Mouse (Mus musculus) liver, embryonic 13.5 days (tissue): ENCODE results near the gene Mrps12. TPM values are rescaled to one million over a fixed set of nuclear protein-coding genes. Genes with fewer than 3 reads are reported as not detected.

Experiments
- ATAC-seq: fragments of 200-750 bp; cut with Nextera tagmentation; 2 replicates; pipeline ENCODE4 v1.8.0; 2017; ENCODE audit warnings: low read depth, mild to moderate bottlenecking, moderate number of reproducible peaks, moderate library complexity
- DNase-seq: peaks from one replicate; pipeline ENCODE4 v3.0.0; 2022
- H3K27ac ChIP-seq: fragments of 300-500 bp; sonication (generic); 2 replicates; pipeline ENCODE4 v1.5.1; 2015; ENCODE audit warnings: moderate library complexity, mild to moderate bottlenecking, inconsistent platforms
- H3K27me3 ChIP-seq: fragments of 300-500 bp; sonication (generic); 2 replicates; pipeline ENCODE4 v1.6.1; 2015; ENCODE audit warnings: mild to moderate bottlenecking, inconsistent platforms
- H3K36me3 ChIP-seq: fragments of 300-500 bp; sonication (generic); 2 replicates; pipeline ENCODE4 v1.6.1; 2015; ENCODE audit warnings: mild to moderate bottlenecking, inconsistent platforms
- H3K4me1 ChIP-seq: fragments of 300-500 bp; sonication (generic); replicated peaks from 2 replicates; pipeline ENCODE4 v1.6.1; 2015; ENCODE audit warnings: inconsistent platforms
- H3K4me2 ChIP-seq: fragments of 300-500 bp; sonication (generic); 2 replicates; pipeline ENCODE4 v1.6.1; 2015; ENCODE audit warnings: inconsistent platforms, mild to moderate bottlenecking, moderate library complexity
- H3K4me3 ChIP-seq: fragments of 300-500 bp; sonication (generic); replicated peaks from 2 replicates; pipeline ENCODE4 v1.5.1; 2015; ENCODE audit warnings: mild to moderate bottlenecking, inconsistent platforms
- H3K9ac ChIP-seq: fragments of 300-500 bp; sonication (generic); 2 replicates; pipeline ENCODE4 v1.6.1; 2015; ENCODE audit warnings: mild to moderate bottlenecking, inconsistent platforms
- H3K9me3 ChIP-seq: fragments of 300-500 bp; sonication (generic); replicated peaks from 2 replicates; pipeline ENCODE4 v1.6.1; 2016; ENCODE audit warnings: inconsistent platforms
- WGBS: fragments of 180-500 bp; shearing (Covaris S2); methylation state at CpG from one replicate; pipeline ENCODE4 v1.1.7; 2015; ENCODE audit not compliant: insufficient replicate concordance; 5-methylcytosine and 5-hydroxymethylcytosine counted together
- polyA plus RNA-seq: library from polyadenylated mRNA; unstranded; fragments of >200 nt; fragmentation: Nextera tagmentation; extraction: Ambion mirVana; gene quantifications from 2 replicates; pipeline ENCODE4 v1.2.1, GENCODE M21; 2015

The Mrps12 gene
- 106 and 112 TPM in 2 replicates for polyA plus RNA-seq

DNA sequence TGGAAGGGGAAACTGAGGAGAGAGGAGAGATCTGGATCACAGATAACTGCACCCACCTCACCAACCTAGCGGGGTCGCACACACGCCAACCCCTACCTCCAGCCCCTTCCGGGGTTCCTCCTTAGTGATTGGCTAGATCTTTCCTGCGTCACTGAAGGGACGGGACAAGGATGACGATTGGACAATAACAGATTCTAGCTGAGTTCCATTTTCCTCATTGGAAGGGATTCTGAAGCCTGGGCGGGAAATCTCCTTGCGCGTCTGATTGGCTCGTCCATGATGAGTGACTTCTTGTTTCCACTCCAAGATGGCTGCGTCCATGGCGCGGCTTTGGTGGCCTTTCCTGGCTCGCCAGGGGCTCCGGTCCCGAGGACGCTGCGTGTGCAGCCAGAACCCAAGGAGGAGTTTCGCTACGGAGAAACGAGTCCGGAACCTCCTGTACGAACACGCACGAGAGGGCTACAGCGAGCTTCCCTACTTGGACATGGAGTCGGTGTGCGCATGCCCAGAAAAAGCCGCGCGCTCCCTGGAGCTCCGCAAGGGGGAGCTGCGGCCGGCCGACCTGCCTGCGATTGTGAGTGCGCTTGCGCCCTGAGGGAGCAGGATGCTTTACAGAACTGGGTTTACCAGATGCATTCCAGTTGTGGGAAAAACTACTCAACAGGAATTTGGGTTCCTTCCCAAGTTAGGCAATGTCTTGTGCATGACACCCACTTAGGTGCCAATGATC lies at the start of gene Mrps12, which contains the start of gene Sars2:
Mrps12 (minus strand) TSS at position 112 of the 730 bp plus-strand sequence.
Sars2 (plus strand) TSS at position 284 of the 730 bp plus-strand sequence.
- H3K4me1 ChIP-seq: peaks cover 27% of the 10 kb centered on the region
- H3K4me3 ChIP-seq: peak within 1 kb of the TSS; percentile 87
- peaks cover 55% of the 10 kb centered on the region for H3K36me3 ChIP-seq
- H3K4me2 ChIP-seq: peak within 1 kb of the TSS; percentile 89
- H3K27me3 ChIP-seq: no peaks in the 10 kb centered on the region
- under 1% methylated on average over 39 of the region's 39 CpGs for WGBS
- no peaks in the 10 kb centered on the region for H3K9me3 ChIP-seq
- DNase-seq (peak; percentile 93), ATAC-seq (peak; percentile 94)
- peak within 1 kb of the TSS; percentile 80 for H3K27ac ChIP-seq
- peak within 1 kb of the TSS; percentile 90 for H3K9ac ChIP-seq

DNA sequence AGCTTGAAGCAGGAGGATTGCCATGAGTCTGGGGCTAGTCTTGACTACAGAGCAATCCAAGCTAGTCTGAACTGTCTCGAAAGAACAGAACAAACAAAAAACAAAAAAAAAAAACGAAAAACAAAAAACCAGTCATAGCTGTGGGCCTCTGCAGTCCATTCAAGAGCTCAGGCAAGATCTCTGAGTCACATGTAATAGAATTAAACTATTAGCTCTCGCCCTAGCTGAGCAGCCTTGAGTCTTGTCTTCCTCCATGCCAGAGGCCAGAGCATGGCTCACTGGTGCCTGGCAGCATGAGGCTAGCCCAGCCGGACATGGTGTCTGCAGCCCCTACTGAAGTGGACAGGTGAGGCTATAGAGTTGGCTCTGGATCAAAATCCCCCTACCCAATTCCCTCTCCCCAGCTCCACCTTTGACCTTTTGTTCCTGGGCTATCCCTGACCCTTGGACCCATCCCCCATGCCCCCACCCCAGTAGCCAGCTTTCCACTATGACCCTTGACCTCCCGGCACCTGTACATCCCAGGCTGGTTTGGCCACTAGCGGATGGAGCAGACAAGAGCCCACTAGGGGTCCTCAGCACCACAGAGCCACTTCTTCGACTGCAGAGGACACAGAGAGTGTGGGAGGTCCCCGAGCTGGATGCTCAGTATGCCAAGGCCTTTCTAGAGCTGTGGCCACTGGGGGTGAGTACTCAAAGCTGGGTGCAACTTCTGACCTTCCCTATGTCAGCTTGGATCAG lies 48.6 kb upstream of the Mrps12 start:
- H3K36me3 ChIP-seq: no peaks in the 10 kb centered on the region
- H3K9me3 ChIP-seq: no peaks in the 10 kb centered on the region
- H3K27me3 ChIP-seq: no peaks in the 10 kb centered on the region
- no peak overlapping the region for H3K4me2 ChIP-seq
- H3K9ac ChIP-seq: no peak overlapping the region
- ATAC-seq (0 out of 2 replicates have a peak, but pooled peaks have one; percentile 16), DNase-seq (no peak)
- no peak overlapping the region for H3K27ac ChIP-seq
- H3K4me1 ChIP-seq: peaks cover 18% of the 10 kb centered on the region
- no peak overlapping the region for H3K4me3 ChIP-seq
- WGBS: 52% methylated on average over 8 of the region's 8 CpGs

DNA sequence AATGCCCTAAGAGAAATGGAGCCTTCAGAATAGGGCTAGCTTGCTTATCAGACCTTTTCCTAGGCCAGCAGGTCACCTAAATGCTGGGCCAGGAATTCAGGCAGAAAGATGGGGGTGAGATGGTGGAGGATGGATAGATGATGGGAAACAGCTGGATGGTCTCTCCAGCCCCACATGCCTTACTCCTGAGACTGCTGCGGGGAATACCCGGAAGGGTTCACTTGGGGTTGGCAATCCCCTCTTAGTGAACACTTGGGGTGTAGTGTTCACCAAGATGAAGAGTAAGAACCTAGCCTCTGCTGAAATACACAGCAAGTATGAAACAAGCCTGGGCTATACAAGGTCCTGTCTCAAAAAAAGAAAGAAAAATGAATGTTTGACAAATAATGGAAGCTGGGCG lies 47.6 kb upstream of the Mrps12 start:
- H3K9ac ChIP-seq: no peak overlapping the region

DNA sequence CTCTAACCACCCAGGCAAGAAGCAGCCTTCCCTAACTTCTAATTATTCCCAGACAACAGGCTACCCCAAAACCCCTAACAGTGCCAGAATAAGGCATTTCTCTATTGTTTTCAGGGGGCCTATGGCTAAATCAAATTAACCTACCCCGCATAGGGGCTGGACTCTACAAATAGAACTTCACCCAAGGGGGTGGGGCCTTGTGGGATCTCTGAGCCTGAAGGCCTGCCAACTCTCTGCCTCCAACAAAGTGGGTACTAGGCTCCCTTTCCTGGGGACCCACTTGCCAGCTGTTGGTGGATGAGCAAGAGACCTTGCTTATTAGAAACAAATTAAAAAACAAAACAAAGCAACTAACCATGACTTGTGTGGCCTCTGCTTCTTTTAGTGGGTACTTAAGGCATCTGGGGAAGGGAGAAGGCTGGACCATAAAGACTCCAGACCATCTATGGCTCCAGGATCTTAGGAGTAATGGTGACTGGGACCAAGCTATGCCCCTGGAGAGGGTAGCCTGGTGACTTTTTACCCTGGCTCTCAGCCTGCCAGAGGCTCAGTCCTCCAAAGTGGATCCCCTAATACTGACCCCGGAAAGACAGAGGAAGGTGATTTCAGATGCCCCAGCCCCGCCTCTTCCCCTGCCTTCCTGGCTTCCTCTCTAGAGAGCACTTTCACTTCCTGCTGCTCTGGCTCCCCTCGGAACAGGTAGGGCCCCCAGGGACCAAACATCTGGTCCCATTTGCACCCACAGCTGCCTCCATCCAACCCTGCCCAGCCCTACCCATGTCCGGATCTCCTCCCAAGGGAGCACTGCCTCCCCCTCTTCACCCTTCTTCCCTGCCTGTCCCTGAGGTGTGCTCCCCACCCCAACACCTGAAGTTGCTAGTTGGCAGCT lies 46.9 kb upstream of the Mrps12 start, which contains the start of gene Rinl:
Rinl (plus strand) TSS at position 663 of the 889 bp plus-strand sequence.
- no peaks in the 10 kb centered on the region for H3K36me3 ChIP-seq

More for the DNA sequence above, 47.6 kb upstream of the Mrps12 start:
- H3K27me3 ChIP-seq: no peaks in the 10 kb centered on the region
- DNase-seq: no peak
- no peak for ATAC-seq
- H3K36me3 ChIP-seq: no peaks in the 10 kb centered on the region
- no peak overlapping the region for H3K4me2 ChIP-seq
- H3K27ac ChIP-seq: no peak overlapping the region
- WGBS: 86% methylated on average over 3 of the region's 3 CpGs
- no peak overlapping the region for H3K4me3 ChIP-seq
- no peaks in the 10 kb centered on the region for H3K9me3 ChIP-seq
- peaks cover 18% of the 10 kb centered on the region for H3K4me1 ChIP-seq

DNA sequence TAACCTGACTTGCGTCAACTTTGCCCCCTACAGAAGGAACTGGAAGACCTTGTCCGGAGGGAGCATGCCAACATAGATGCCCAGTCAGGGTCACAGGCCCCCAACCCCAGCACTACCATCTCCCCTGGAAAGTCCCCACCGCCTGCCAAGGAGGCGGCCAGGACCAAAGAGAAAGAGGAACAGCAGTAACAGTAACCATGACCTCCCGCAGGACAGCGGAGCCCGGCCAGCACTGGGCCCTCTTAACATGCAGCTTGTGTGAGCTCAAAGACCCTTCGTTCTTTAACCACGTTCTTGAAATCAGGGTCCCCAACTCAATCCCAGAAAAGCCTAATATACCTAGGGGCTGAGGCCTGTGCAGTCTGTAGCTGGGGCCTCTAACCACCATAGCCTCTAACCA lies 46.3 kb upstream of the Mrps12 start:
- peaks cover 18% of the 10 kb centered on the region for H3K4me1 ChIP-seq
- no peak overlapping the region for H3K27ac ChIP-seq
- H3K27me3 ChIP-seq: no peaks in the 10 kb centered on the region
- H3K36me3 ChIP-seq: peaks cover 4% of the 10 kb centered on the region; the same call in 1 of the 2 replicates
- H3K4me2 ChIP-seq: no peak overlapping the region
- H3K4me3 ChIP-seq: no peak overlapping the region
- no peaks in the 10 kb centered on the region for H3K9me3 ChIP-seq
- ATAC-seq (no peak), DNase-seq (no peak)
- WGBS: 83% methylated on average over 9 of the region's 9 CpGs
- H3K9ac ChIP-seq: no peak overlapping the region

More for the DNA sequence above, 46.9 kb upstream of the Mrps12 start, which contains the start of gene Rinl:
- Histone ChIP-seq H3K9ac (no peak within 1 kb of the TSS), H3K27ac (no peak within 1 kb of the TSS), H3K4me3 (no peak within 1 kb of the TSS), H3K9me3 (no peaks in the 10 kb centered on the region), H3K4me2 (no peak within 1 kb of the TSS), H3K4me1 (peaks cover 18% of the 10 kb centered on the region), H3K27me3 (no peaks in the 10 kb centered on the region)
- 45% methylated on average over 5 of the region's 5 CpGs for WGBS
- DNase-seq: no peak
- ATAC-seq: no peak

DNA sequence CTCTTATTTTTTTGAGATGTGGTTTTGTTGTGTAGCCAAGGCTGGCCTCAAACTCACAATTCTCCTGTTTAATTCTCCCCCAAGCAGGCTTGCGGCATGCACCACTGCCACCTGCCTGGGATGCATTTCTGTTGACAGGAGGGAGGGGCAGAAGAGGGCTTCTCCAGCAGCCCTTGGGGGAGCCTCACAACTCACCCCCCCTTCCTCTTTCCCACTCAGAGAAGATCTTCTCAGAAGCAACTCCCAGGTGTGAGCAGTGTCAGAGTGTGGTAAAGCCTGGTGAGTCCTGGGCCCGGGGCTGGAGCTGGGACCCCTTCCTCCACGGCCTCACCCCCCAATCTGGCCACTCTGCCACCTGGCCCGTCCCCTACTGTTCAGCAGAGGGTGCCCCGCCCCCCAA lies 43.5 kb upstream of the Mrps12 start:
- Histone ChIP-seq H3K36me3 (peaks cover 5% of the 10 kb centered on the region; the same call in 1 of the 2 replicates), H3K27me3 (no peaks in the 10 kb centered on the region), H3K9ac (no peak overlapping the region), H3K4me3 (no peak overlapping the region), H3K4me1 (peaks cover 26% of the 10 kb centered on the region), H3K27ac (no peak overlapping the region), H3K4me2 (no peak overlapping the region), H3K9me3 (no peaks in the 10 kb centered on the region)
- DNase-seq: no peak
- 70% methylated on average over 5 of the region's 5 CpGs for WGBS
- ATAC-seq: no peak

DNA sequence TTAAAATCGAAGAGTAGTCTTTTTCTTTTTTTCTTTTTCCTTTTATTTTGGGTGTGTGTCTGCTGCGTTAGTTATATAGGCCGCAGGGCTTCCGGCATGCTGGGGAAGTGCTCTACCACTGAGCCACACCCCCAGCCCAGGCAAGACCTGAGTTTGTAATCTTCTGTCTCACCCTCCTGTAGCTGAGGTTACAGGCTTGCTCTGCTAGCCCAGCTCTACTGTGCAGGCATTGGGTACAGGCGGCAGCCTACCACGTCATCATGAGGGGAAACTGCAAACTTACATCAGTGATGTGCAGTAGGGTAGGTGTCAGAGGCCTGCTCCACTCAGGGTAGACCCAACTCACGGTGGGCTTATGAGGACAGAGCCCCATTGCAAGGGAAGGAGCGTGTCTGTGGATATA lies 39.6 kb upstream of the Mrps12 start:
- peaks cover 16% of the 10 kb centered on the region for H3K4me1 ChIP-seq
- no peak overlapping the region for H3K4me3 ChIP-seq
- WGBS: 66% methylated on average over 8 of the region's 8 CpGs
- ATAC-seq: no peak
- H3K4me2 ChIP-seq: no peak overlapping the region
- no peaks in the 10 kb centered on the region for H3K27me3 ChIP-seq
- no peak overlapping the region for H3K27ac ChIP-seq
- no peaks in the 10 kb centered on the region for H3K9me3 ChIP-seq
- peaks cover 13% of the 10 kb centered on the region for H3K36me3 ChIP-seq
- DNase-seq: no peak
- no peak overlapping the region for H3K9ac ChIP-seq

DNA sequence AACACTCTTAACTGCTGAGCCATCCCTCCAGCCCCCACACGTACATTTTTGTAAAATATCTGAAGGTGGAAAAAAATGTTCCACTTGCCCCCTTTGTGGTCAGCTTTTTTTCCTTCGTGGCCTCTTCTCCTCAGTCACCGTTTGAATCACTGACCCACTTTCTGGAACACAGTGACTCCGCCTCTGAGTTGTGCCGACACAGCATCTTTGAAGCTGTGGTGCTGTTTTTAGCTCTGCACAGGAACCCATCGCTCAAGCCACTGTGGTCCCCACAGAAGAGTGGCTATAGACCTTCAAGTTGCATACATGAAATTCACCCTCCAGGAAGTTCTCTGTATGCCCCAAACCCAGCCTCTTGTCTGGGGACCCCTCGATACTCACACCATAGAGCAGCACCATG lies 39.2 kb upstream of the Mrps12 start:
- Histone ChIP-seq H3K36me3 (peaks cover 13% of the 10 kb centered on the region), H3K27me3 (no peaks in the 10 kb centered on the region), H3K27ac (no peak overlapping the region; the same call in 1 of the 2 replicates), H3K9me3 (no peaks in the 10 kb centered on the region), H3K4me2 (no peak overlapping the region), H3K4me3 (no peak overlapping the region), H3K4me1 (peaks cover 16% of the 10 kb centered on the region), H3K9ac (no peak overlapping the region)
- DNase-seq (no peak), ATAC-seq (no peak)
- WGBS: 62% methylated on average over 7 of the region's 7 CpGs

DNA sequence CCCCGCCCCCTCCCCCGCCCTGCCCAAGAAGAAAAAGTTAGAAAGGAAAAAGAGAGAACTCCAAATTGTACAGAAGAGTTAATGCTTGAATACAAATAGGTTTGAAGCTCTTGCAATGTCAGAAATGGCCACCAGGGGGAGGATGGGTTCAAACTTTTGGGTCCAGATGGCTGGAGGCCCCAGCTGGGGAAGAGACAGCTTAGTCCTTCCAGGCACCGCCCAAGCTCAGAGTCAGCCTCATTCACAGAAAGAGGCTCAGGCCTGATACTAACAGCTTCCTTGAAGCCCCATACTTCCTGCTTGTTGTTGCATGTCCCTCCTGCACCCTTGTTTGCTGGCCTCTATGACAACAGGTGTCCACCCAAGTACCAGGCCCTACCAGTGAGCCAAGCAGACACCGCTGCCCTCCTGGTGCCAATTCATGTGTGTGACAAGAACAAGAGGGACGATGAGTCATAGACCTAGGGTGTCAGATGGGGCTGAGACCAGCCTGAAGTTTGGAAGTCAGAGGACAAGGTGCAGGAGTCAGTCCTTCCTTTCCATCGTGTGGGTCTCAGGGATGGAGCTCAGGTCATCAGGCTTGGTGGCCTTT lies 38.5 kb upstream of the Mrps12 start:
- Histone ChIP-seq H3K27me3 (no peaks in the 10 kb centered on the region), H3K4me2 (no peak overlapping the region), H3K4me1 (peaks cover 16% of the 10 kb centered on the region), H3K9ac (0 out of 2 replicates have a peak overlapping the region, but pooled peaks have one; percentile 3), H3K36me3 (peaks cover 13% of the 10 kb centered on the region), H3K27ac (no peak overlapping the region), H3K4me3 (no peak overlapping the region), H3K9me3 (no peaks in the 10 kb centered on the region)
- WGBS: 41% methylated on average over 6 of the region's 6 CpGs
- DNase-seq (peak; percentile 77), ATAC-seq (peak; percentile 76)

DNA sequence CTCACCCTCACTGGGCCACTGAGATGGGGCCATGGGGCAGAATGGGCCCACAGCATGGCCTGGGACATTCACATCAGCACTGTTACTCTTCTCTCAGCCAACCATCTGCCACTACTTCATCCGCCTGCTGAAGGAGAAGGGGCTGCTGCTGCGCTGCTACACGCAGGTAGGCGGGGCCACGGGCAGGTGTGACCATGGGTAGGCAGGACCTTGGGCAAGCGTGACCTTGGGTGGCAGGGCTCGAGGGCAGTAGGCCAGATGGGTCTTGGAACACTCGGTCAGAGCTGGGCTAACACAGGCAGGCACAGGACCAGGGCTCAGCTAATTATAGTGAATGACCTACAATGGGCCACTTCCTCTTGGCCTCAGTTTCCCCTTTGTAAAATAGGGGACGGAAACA lies 37.2 kb upstream of the Mrps12 start:
- Histone ChIP-seq H3K27ac (no peak overlapping the region), H3K9me3 (no peaks in the 10 kb centered on the region), H3K4me1 (peaks cover 16% of the 10 kb centered on the region), H3K4me2 (no peak overlapping the region), H3K36me3 (peaks cover 13% of the 10 kb centered on the region), H3K27me3 (no peaks in the 10 kb centered on the region), H3K9ac (no peak overlapping the region), H3K4me3 (no peak overlapping the region)
- ATAC-seq (no peak), DNase-seq (no peak)
- WGBS: 74% methylated on average over 9 of the region's 9 CpGs
